Mouse (Mus musculus) CH12.LX (cell line): ENCODE data around the gene Dhx9.

ENCODE experiments used
- BHLHE40 ChIP-seq: IDR thresholded peaks from 2 replicates; pipeline ENCODE4 v1.6.1; 2011; ENCODE audit warnings: mild to moderate bottlenecking, low read depth, low read length, improper control_type of control experiment
- CTCF ChIP-seq, 2 experiments: IDR thresholded peaks in 1 of 2; conservative IDR thresholded peaks in 1 of 2; 2 replicates each; pipeline ENCODE4 v1.5.1; 2011 to 2012; ENCODE audit warnings: low read depth in 2 of 2, low read length in 2 of 2, improper control_type of control experiment in 1 of 2, inconsistent platforms in 1 of 2, mild to moderate bottlenecking in 1 of 2, moderate library complexity in 1 of 2
- JUN ChIP-seq: IDR thresholded peaks from 2 replicates; pipeline ENCODE4 v1.6.1; 2011; ENCODE audit warnings: low read depth, mild to moderate bottlenecking, low read length, improper control_type of control experiment, moderate library complexity; ENCODE audit not compliant: insufficient read depth
- JUND ChIP-seq: conservative IDR thresholded peaks from 2 replicates; pipeline ENCODE4 v1.6.1; 2011; ENCODE audit warnings: low read depth, low read length, improper control_type of control experiment
- MEF2A ChIP-seq: IDR thresholded peaks from 2 replicates; pipeline ENCODE4 v1.6.1; 2014; ENCODE audit warnings: low read depth, mild to moderate bottlenecking, inconsistent platforms, low read length, improper control_type of control experiment, borderline replicate concordance

- TF ChIP-seq CTCF (conservative IDR thresholded peaks at IDR 0.05 in 1 of 2, IDR thresholded peaks at IDR 0.05 in 1 of 2; ENCODE audit: low read depth in 2 of 2, low read length in 2 of 2) (no peak), JUND (no peak), MEF2A (no peak), JUN (no peak), BHLHE40 (no peak)
Observed at GRCm38 (mm10) chr1:153522116-153522515, 34.7 kb upstream of the Dhx9 start.
